Mouse (Mus musculus): Measurements from ENCODE around the gene Dnajc13. TPM values are rescaled to one million over a fixed set of nuclear protein-coding genes. Genes with fewer than 3 reads are reported as not detected.

The Dnajc13 gene
- polyA plus RNA-seq, 1 experiment from 2014 or later: 9.1 TPM

DNA sequence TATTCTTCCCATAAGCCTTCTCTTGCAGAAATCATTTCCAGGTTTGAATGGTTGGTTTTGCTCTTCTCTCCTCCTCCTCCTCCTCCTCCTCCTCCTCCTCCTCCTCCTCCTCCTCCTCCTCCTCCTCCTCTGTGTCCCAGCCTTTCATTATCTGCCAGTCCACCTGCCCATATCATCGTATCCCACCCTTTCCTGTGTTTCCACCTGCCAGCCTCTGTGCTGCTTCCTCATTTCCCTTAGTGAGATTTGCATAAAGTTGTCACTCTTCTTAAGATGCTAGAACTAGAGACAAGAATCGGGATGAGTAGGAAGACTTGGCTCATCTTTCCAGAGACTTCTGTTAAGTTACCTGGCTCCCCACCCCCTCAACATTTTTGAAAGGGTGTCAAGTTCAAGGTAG lies 1.8 kb upstream of the Dnajc13 start:
- H3K9ac ChIP-seq (ENCODE audit: low read depth, low read length): no peak overlapping the region
- no peak overlapping the region for H3K4me3 ChIP-seq (ENCODE audit: low read depth, low read length)
- H3K4me1 ChIP-seq (ENCODE audit: control insufficient read depth, low read depth, low read length): peaks cover 16% of the 10 kb centered on the region
- no peaks in the 10 kb centered on the region for H3K9me3 ChIP-seq (replicated peaks; ENCODE audit: control insufficient read depth, low read length)
- WGBS (ENCODE audit: insufficient replicate concordance): 16% methylated on average over 2 of the region's 2 CpGs
- no peak overlapping the region for H3K4me2 ChIP-seq (ENCODE audit: low read depth, low read length)
- no peaks in the 10 kb centered on the region for H3K36me3 ChIP-seq (ENCODE audit: control insufficient read depth, insufficient read depth)
- no peaks in the 10 kb centered on the region for H3K27me3 ChIP-seq (ENCODE audit: control insufficient read depth, insufficient read depth, low read depth, low read length)
- no peak overlapping the region for H3K27ac ChIP-seq (ENCODE audit: low read length)
- ATAC-seq (ENCODE audit: low read depth): no peak

- Histone ChIP-seq H3K27ac (ENCODE audit: low read length) (peak overlapping the region; percentile 79), H3K4me2 (ENCODE audit: low read depth, low read length) (peak overlapping the region; percentile 69), H3K4me1 (ENCODE audit: control insufficient read depth, low read depth, low read length) (peaks cover 16% of the 10 kb centered on the region), H3K36me3 (ENCODE audit: control insufficient read depth, insufficient read depth) (no peaks in the 10 kb centered on the region), H3K9me3 (replicated peaks; ENCODE audit: control insufficient read depth, low read length) (no peaks in the 10 kb centered on the region), H3K9ac (ENCODE audit: low read depth, low read length) (peak overlapping the region; percentile 83), H3K27me3 (ENCODE audit: control insufficient read depth, insufficient read depth, low read depth, low read length) (no peaks in the 10 kb centered on the region), H3K4me3 (ENCODE audit: low read depth, low read length) (peak overlapping the region; percentile 89)
- under 1% methylated on average over 42 of the region's 46 CpGs for WGBS (ENCODE audit: insufficient replicate concordance)
- ATAC-seq (ENCODE audit: low read depth): peak; percentile 40
These were observed 541 bp downstream of the Dnajc13 start for GRCm38 (mm10) chr9:104262016-104262762.

GRCm38 (mm10) chr9:104260306-104260705 lies 2.4 kb downstream of the Dnajc13 start:
- Histone ChIP-seq H3K4me2 (ENCODE audit: low read depth, low read length) (no peak overlapping the region), H3K4me1 (ENCODE audit: control insufficient read depth, low read depth, low read length) (peaks cover 16% of the 10 kb centered on the region), H3K9me3 (replicated peaks; ENCODE audit: control insufficient read depth, low read length) (no peaks in the 10 kb centered on the region), H3K9ac (ENCODE audit: low read depth, low read length) (no peak overlapping the region), H3K4me3 (ENCODE audit: low read depth, low read length) (no peak overlapping the region), H3K27me3 (ENCODE audit: control insufficient read depth, insufficient read depth, low read depth, low read length) (no peaks in the 10 kb centered on the region), H3K36me3 (ENCODE audit: control insufficient read depth, insufficient read depth) (no peaks in the 10 kb centered on the region), H3K27ac (ENCODE audit: low read length) (no peak overlapping the region)
- no peak for ATAC-seq (ENCODE audit: low read depth)
- WGBS (ENCODE audit: insufficient replicate concordance): 49% methylated on average over 4 of the region's 4 CpGs

DNA sequence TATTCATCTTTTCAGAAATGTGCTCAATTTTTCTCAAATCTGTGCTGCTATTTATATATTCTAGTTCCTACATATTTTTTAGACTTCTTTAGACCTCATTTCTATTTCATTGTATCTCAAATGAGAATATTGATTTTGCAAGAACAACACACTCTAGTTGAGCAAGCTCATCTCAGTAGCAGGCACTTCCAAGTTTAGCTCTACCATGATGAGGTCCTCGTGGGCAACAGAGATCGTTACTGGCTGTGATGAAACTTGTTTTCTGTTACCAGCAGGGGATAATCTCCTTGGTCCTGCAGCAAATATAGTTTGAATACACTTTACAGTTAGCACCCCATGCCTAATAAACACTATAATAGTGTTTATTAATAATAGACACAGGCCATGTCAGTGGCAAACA lies 6.6 kb downstream of the Dnajc13 start:
- Histone ChIP-seq H3K36me3 (ENCODE audit: control insufficient read depth, insufficient read depth) (no peaks in the 10 kb centered on the region), H3K4me2 (ENCODE audit: low read depth, low read length) (no peak overlapping the region), H3K27me3 (ENCODE audit: control insufficient read depth, insufficient read depth, low read depth, low read length) (no peaks in the 10 kb centered on the region), H3K4me1 (ENCODE audit: control insufficient read depth, low read depth, low read length) (peaks cover 9% of the 10 kb centered on the region), H3K9ac (ENCODE audit: low read depth, low read length) (no peak overlapping the region), H3K4me3 (ENCODE audit: low read depth, low read length) (no peak overlapping the region), H3K27ac (ENCODE audit: low read length) (no peak overlapping the region), H3K9me3 (replicated peaks; ENCODE audit: control insufficient read depth, low read length) (no peaks in the 10 kb centered on the region)
- WGBS (ENCODE audit: insufficient replicate concordance): 60% methylated on average over 2 of the region's 2 CpGs
- no peak for ATAC-seq (ENCODE audit: low read depth)

- Histone ChIP-seq H3K27ac (ENCODE audit: low read length) (no peak overlapping the region), H3K9me3 (replicated peaks; ENCODE audit: control insufficient read depth, low read length) (no peaks in the 10 kb centered on the region), H3K9ac (ENCODE audit: low read depth, low read length) (no peak overlapping the region), H3K27me3 (ENCODE audit: control insufficient read depth, insufficient read depth, low read depth, low read length) (no peaks in the 10 kb centered on the region), H3K4me1 (ENCODE audit: control insufficient read depth, low read depth, low read length) (no peaks in the 10 kb centered on the region; the same call in 1 of the 2 replicates), H3K4me2 (ENCODE audit: low read depth, low read length) (no peak overlapping the region), H3K36me3 (ENCODE audit: control insufficient read depth, insufficient read depth) (no peaks in the 10 kb centered on the region), H3K4me3 (ENCODE audit: low read depth, low read length) (no peak overlapping the region)
- 48% methylated on average over 9 of the region's 9 CpGs for WGBS (ENCODE audit: insufficient replicate concordance)
- 0 out of 2 replicates have a peak, but pooled peaks have one; percentile 30 for ATAC-seq (ENCODE audit: low read depth)
These were observed 8.1 kb downstream of the Dnajc13 start for GRCm38 (mm10) chr9:104254408-104255180.

DNA sequence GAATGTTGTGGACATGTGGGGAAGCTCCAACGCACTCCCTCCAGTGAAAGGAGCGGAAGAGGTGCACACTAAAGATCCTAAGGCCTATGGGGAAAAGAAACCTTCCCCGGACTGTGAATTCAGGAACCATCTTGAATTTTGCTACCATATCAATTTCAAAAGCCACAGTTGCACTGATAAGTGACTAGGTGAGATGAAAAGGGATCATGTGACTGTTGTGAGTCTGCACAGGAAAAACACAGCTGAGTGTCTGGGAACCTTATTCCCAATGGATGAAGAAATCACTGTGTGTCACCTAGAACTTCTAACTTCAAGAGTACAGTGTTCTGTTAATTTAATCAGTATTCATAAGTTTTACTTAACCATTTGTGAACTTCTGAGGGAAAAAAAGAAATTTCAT lies 10.1 kb downstream of the Dnajc13 start:
- 79% methylated on average over 3 of the region's 3 CpGs for WGBS (ENCODE audit: insufficient replicate concordance)

DNA sequence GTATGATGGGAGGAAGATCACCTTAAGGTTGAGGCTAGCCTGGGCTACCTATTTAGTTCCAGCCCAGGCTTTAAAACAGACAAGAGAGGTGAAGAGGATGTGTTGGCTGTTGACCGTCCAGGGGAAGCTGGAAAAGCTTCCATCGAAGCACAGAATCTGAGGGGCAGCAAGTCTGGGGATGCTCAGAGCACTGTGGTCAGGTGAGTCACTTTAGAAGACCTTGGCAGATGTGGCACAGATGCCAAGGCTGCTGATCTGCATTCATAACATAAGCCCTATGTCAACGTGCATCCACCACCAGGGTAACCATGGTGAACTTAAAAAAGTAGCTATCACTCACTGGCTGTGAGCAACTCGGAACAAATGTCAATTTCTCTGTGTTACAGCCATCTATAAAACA lies 11.0 kb downstream of the Dnajc13 start:
- Histone ChIP-seq H3K4me3 (ENCODE audit: low read depth, low read length) (no peak overlapping the region), H3K9ac (ENCODE audit: low read depth, low read length) (no peak overlapping the region), H3K4me1 (ENCODE audit: control insufficient read depth, low read depth, low read length) (no peaks in the 10 kb centered on the region; the same call in 1 of the 2 replicates), H3K9me3 (replicated peaks; ENCODE audit: control insufficient read depth, low read length) (no peaks in the 10 kb centered on the region), H3K27ac (ENCODE audit: low read length) (no peak overlapping the region), H3K27me3 (ENCODE audit: control insufficient read depth, insufficient read depth, low read depth, low read length) (no peaks in the 10 kb centered on the region), H3K4me2 (ENCODE audit: low read depth, low read length) (no peak overlapping the region), H3K36me3 (ENCODE audit: control insufficient read depth, insufficient read depth) (no peaks in the 10 kb centered on the region)
- WGBS (ENCODE audit: insufficient replicate concordance): 69% methylated on average over 4 of the region's 4 CpGs
- no peak for ATAC-seq (ENCODE audit: low read depth)

More for the DNA sequence above, 10.1 kb downstream of the Dnajc13 start:
- Histone ChIP-seq H3K36me3 (ENCODE audit: control insufficient read depth, insufficient read depth) (no peaks in the 10 kb centered on the region), H3K4me1 (ENCODE audit: control insufficient read depth, low read depth, low read length) (no peaks in the 10 kb centered on the region; the same call in 1 of the 2 replicates), H3K27me3 (ENCODE audit: control insufficient read depth, insufficient read depth, low read depth, low read length) (no peaks in the 10 kb centered on the region), H3K27ac (ENCODE audit: low read length) (no peak overlapping the region), H3K9ac (ENCODE audit: low read depth, low read length) (no peak overlapping the region), H3K9me3 (replicated peaks; ENCODE audit: control insufficient read depth, low read length) (no peaks in the 10 kb centered on the region), H3K4me2 (ENCODE audit: low read depth, low read length) (no peak overlapping the region), H3K4me3 (ENCODE audit: low read depth, low read length) (no peak overlapping the region)
- no peak for ATAC-seq (ENCODE audit: low read depth)

DNA sequence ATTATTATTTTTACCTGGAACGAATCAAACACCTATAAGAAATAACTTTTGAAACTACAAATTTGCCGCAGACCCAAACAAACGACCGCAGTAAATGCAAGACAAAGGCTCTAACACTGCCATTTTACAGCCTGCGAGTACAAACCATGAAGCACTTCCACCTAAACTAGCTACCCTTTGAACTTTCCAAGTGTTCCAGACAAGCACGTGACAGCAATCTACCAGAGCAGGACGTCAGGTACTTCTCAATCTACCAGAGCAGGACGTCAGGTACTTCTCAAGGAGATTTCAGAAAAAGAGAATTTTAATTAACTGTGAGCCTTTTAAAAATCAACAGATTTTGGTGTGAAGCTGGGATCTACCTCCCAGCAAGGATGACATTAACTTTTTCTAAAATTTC lies 11.6 kb downstream of the Dnajc13 start:
- 69% methylated on average over 8 of the region's 8 CpGs for WGBS (ENCODE audit: insufficient replicate concordance)
- ATAC-seq (ENCODE audit: low read depth): no peak
- Histone ChIP-seq H3K27ac (ENCODE audit: low read length) (no peak overlapping the region), H3K9me3 (replicated peaks; ENCODE audit: control insufficient read depth, low read length) (no peaks in the 10 kb centered on the region), H3K4me1 (ENCODE audit: control insufficient read depth, low read depth, low read length) (no peaks in the 10 kb centered on the region; the same call in 1 of the 2 replicates), H3K9ac (ENCODE audit: low read depth, low read length) (no peak overlapping the region), H3K27me3 (ENCODE audit: control insufficient read depth, insufficient read depth, low read depth, low read length) (no peaks in the 10 kb centered on the region), H3K4me3 (ENCODE audit: low read depth, low read length) (no peak overlapping the region), H3K4me2 (ENCODE audit: low read depth, low read length) (no peak overlapping the region), H3K36me3 (ENCODE audit: control insufficient read depth, insufficient read depth) (no peaks in the 10 kb centered on the region)
